Mouse (Mus musculus): Measurements from ENCODE around the gene Ins2.

DNA sequence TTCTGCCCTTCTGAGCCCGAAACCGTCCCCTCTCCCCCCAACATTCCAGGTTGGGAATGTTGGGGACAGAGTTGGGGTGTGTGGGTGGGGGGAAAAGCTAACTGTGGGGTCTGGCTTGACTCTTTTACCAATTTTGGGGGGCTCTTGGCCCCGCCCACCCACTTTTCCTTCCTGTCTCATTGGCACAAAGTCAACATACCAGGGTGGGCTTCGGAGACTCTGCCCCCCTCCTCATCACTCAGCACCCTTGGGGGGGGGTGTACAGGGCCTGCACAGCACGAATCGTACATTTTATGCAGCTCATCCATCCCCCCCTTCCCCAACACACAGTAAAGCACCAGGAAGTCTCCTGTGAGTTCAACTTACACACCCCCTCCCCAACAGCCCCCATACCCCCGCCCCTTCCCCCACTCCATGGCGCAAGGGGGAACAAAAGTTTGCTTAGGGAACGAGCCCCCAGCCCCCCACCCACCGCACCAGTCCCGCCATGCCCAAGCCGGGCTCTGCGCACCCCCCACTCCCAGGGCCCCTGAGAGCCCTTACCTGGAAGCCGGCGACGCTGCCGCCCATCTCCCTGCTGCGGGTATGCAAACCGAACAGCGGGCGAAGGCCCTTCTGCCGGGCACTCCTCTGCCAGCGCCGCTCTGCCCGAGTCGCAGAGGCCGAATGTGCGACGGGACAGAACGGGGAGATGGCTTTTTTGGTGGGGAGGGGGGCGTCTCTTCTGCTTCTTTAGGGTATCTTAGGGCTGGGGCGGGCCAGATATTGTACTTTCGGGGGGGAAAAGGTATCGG, 85.2 kb downstream of the Ins2 start:
- TF ChIP-seq POLR2A (IDR thresholded peaks at IDR 0.05; ENCODE audit: insufficient read depth, low read depth, low read length) (no peak), CTCF (IDR thresholded peaks at IDR 0.05; ENCODE audit: insufficient read depth, low read depth, low read length) (no peak)

All from olfactory bulb, adult 2 months (tissue).